Mouse (Mus musculus): ENCODE measurements at regions not wholly inside any gene's neighbourhood (a gene's known extent, or its start where the extent isn't known, plus 50 kb on each side); places are given as distances from the start of the nearest gene placed in this dataset.
A peak's percentile ranks its signal among the peaks of the same experiment; 100 is the strongest.

DNA sequence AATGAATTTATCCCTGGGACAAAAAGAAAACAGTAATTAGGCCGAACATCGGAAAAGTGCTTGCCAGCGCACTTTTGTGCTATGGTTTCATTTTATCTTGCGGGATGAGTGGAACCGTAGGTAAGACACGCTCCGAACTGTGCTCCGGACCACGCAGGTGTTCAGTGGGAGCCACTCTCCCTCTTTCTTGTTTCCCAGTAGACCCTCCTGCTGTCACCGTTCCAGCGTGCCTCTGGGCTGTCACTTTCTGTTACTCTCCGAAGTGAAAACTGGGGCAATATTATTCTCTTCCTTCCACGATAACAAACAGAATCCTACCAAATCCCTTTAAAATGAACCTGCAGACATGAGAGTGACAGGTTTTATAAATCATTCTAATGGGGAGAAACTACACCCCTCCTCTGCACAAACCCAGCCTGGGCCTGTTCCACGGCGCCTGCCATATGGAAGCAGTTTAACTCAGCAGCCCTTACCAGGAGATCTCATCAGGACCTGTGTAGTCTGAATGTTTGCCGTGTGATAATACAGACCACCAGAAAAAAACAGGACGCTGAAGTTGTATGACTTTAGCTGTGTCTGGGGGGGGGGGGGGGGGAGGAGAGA is 550.5 kb downstream of the Pdcd6ip start:
- Histone ChIP-seq H3K4me2 (replicated peaks; ENCODE audit: low read depth, low read length) (no peak overlapping the region), H3K4me1 (replicated peaks; ENCODE audit: control insufficient read depth, insufficient read depth, low read length) (no peaks in the 10 kb centered on the region), H3K9ac (ENCODE audit: low read depth, low read length) (no peak overlapping the region), H3K27me3 (ENCODE audit: control insufficient read depth, insufficient read depth, low read length) (no peaks in the 10 kb centered on the region), H3K9me3 (ENCODE audit: control insufficient read depth, low read length) (no peaks in the 10 kb centered on the region), H3K36me3 (ENCODE audit: control insufficient read depth, insufficient read depth, low read length) (no peaks in the 10 kb centered on the region), H3K4me3 (ENCODE audit: low read depth, low read length) (no peak overlapping the region), H3K27ac (ENCODE audit: low read depth, low read length) (no peak overlapping the region)
- 87% methylated on average over 17 of the region's 17 CpGs for WGBS
- ATAC-seq (ENCODE audit: low FRiP score) (no peak), DNase-seq (ENCODE audit: low spot score) (no peak)

DNA sequence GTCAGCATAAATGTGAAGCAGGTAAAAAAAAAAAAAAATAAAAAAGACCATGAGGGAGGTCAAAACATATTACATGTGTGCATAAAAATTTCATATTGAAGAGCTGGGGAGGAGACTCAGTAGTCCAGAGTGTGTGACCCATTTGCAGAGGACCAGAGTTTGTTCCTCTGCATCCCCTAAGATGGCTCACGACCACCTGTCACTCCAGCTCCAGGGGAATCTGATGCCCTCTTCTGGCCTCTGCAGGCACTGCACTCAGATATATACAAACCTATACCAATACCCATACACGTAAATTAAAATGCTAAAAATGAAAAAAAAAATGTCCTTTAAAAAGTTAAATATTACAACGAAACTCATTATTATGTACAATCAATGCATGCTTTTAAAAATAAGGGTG is 551.4 kb downstream of the Pdcd6ip start:
- no peaks in the 10 kb centered on the region for H3K36me3 ChIP-seq (ENCODE audit: control insufficient read depth, insufficient read depth, low read length)
- no peak overlapping the region for H3K4me2 ChIP-seq (replicated peaks; ENCODE audit: low read depth, low read length)
- no peak overlapping the region for H3K27ac ChIP-seq (ENCODE audit: low read depth, low read length)
- H3K9me3 ChIP-seq (ENCODE audit: control insufficient read depth, low read length): no peaks in the 10 kb centered on the region
- H3K27me3 ChIP-seq (ENCODE audit: control insufficient read depth, insufficient read depth, low read length): no peaks in the 10 kb centered on the region
- peak; percentile 8 for DNase-seq (ENCODE audit: low spot score)
- H3K4me3 ChIP-seq (ENCODE audit: low read depth, low read length): no peak overlapping the region
- no peak for ATAC-seq (ENCODE audit: low FRiP score)
- 67% methylated on average over 3 of the region's 3 CpGs for WGBS
- H3K9ac ChIP-seq (ENCODE audit: low read depth, low read length): no peak overlapping the region
- H3K4me1 ChIP-seq (replicated peaks; ENCODE audit: control insufficient read depth, insufficient read depth, low read length): no peaks in the 10 kb centered on the region

DNA sequence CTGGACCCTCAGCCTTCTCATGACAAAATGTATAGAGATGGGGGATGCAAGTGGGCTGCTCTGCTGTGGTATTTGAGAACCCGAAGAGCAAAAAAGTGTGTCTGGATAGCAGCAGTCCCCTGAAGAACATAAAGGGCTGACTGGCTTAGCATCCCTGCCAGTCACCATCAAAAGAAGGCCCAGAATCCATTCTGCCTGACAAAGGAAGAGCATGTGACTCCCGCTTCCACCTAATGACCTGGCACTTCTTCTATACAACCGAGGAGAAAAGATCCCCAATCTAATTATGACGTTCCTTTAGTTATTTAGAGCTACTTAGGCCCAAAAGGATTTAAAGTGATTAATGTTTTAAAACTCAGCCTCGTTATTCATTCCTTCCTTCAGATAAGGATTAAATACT is 559.0 kb downstream of the Pdcd6ip start:
- no peak overlapping the region for H3K27ac ChIP-seq (ENCODE audit: low read depth, low read length)
- H3K27me3 ChIP-seq (ENCODE audit: control insufficient read depth, insufficient read depth, low read length): no peaks in the 10 kb centered on the region
- WGBS: 60% methylated on average over 5 of the region's 5 CpGs
- no peak overlapping the region for H3K9ac ChIP-seq (ENCODE audit: low read depth, low read length)
- no peaks in the 10 kb centered on the region for H3K4me1 ChIP-seq (replicated peaks; ENCODE audit: control insufficient read depth, insufficient read depth, low read length)
- H3K4me2 ChIP-seq (replicated peaks; ENCODE audit: low read depth, low read length): no peak overlapping the region
- no peaks in the 10 kb centered on the region for H3K36me3 ChIP-seq (ENCODE audit: control insufficient read depth, insufficient read depth, low read length)
- ATAC-seq (ENCODE audit: low FRiP score) (no peak), DNase-seq (ENCODE audit: low spot score) (no peak)
- H3K4me3 ChIP-seq (ENCODE audit: low read depth, low read length): no peak overlapping the region
- H3K9me3 ChIP-seq (ENCODE audit: control insufficient read depth, low read length): no peaks in the 10 kb centered on the region

DNA sequence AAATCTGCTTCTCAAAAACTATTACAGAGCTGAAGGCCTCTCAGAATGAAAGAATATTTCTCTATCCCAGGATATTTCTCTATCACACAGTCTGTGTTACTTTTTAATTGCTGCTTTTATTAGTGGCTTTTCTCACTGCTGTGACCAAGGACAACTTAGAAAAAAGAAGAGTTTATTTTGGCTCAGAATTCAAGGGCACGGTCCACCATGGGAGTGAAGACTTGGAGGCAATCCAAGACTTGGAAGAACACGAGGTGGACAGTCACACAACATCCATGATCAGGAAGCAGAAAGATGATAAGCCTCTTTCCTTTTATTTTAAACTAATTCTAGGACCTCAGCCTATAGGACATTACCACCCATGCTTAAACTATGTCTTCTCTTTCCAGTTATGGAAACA is 561.5 kb downstream of the Pdcd6ip start:
- H3K9me3 ChIP-seq (ENCODE audit: control insufficient read depth, low read length): no peaks in the 10 kb centered on the region
- DNase-seq (ENCODE audit: low spot score): no peak
- H3K4me2 ChIP-seq (replicated peaks; ENCODE audit: low read depth, low read length): no peak overlapping the region
- no peak overlapping the region for H3K9ac ChIP-seq (ENCODE audit: low read depth, low read length)
- no peaks in the 10 kb centered on the region for H3K27me3 ChIP-seq (ENCODE audit: control insufficient read depth, insufficient read depth, low read length)
- 83% methylated on average over 2 of the region's 2 CpGs for WGBS
- H3K27ac ChIP-seq (ENCODE audit: low read depth, low read length): no peak overlapping the region
- H3K36me3 ChIP-seq (ENCODE audit: control insufficient read depth, insufficient read depth, low read length): no peaks in the 10 kb centered on the region
- H3K4me3 ChIP-seq (ENCODE audit: low read depth, low read length): no peak overlapping the region
- no peak for ATAC-seq (ENCODE audit: low FRiP score)
- no peaks in the 10 kb centered on the region for H3K4me1 ChIP-seq (replicated peaks; ENCODE audit: control insufficient read depth, insufficient read depth, low read length)

DNA sequence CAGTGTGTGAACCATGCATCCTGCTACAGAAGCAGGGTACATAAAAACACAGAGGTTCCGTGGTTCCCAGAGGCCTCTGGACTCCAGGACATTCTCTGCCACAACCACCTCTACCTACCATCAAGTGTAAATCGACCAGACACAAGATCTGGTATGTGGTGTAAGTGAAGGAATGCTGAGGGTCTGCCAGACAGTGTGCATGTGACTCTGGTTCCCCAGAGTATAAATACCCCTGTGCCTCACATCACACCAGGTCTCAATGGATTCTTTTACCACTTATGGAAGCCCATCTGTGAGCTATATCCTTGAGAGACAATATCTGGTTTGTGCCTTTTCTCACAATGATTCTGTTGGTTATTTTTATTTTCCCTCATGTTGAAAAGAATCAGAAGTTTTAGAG is 563.0 kb downstream of the Pdcd6ip start:
- no peaks in the 10 kb centered on the region for H3K27me3 ChIP-seq (ENCODE audit: control insufficient read depth, insufficient read depth, low read length)
- no peaks in the 10 kb centered on the region for H3K4me1 ChIP-seq (replicated peaks; ENCODE audit: control insufficient read depth, insufficient read depth, low read length)
- H3K4me2 ChIP-seq (replicated peaks; ENCODE audit: low read depth, low read length): no peak overlapping the region
- 73% methylated on average over 2 of the region's 2 CpGs for WGBS
- H3K4me3 ChIP-seq (ENCODE audit: low read depth, low read length): no peak overlapping the region
- H3K9ac ChIP-seq (ENCODE audit: low read depth, low read length): no peak overlapping the region
- DNase-seq (ENCODE audit: low spot score) (no peak), ATAC-seq (ENCODE audit: low FRiP score) (no peak)
- no peaks in the 10 kb centered on the region for H3K36me3 ChIP-seq (ENCODE audit: control insufficient read depth, insufficient read depth, low read length)
- H3K27ac ChIP-seq (ENCODE audit: low read depth, low read length): no peak overlapping the region
- no peaks in the 10 kb centered on the region for H3K9me3 ChIP-seq (ENCODE audit: control insufficient read depth, low read length)

DNA sequence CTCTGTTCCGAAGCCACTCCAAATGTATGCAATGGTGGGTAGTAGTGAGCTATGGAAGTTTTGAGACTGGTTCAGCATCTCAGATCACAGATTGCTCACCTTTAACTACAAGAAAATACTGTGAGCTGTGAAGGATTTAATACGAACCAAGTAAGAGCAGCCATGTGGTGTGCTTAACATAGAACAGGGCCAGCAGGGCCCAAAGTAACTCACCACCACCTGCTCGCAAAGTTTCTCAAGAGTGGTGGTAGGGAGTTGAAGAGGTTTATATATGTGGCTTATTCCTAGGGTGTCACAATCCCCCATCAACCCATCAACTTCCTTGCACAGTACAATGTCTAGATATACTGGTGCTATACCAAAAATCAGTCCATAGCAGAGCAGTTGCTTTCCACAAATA is 573.4 kb downstream of the Pdcd6ip start:
- H3K4me2 ChIP-seq (replicated peaks; ENCODE audit: low read depth, low read length): no peak overlapping the region
- no peaks in the 10 kb centered on the region for H3K36me3 ChIP-seq (ENCODE audit: control insufficient read depth, insufficient read depth, low read length)
- H3K9ac ChIP-seq (ENCODE audit: low read depth, low read length): no peak overlapping the region
- WGBS: 92% methylated on average over 3 of the region's 3 CpGs
- no peaks in the 10 kb centered on the region for H3K27me3 ChIP-seq (ENCODE audit: control insufficient read depth, insufficient read depth, low read length)
- H3K4me3 ChIP-seq (ENCODE audit: low read depth, low read length): no peak overlapping the region
- no peaks in the 10 kb centered on the region for H3K9me3 ChIP-seq (ENCODE audit: control insufficient read depth, low read length)
- no peak for DNase-seq (ENCODE audit: low spot score)
- H3K4me1 ChIP-seq (replicated peaks; ENCODE audit: control insufficient read depth, insufficient read depth, low read length): no peaks in the 10 kb centered on the region
- no peak overlapping the region for H3K27ac ChIP-seq (ENCODE audit: low read depth, low read length)
- no peak for ATAC-seq (ENCODE audit: low FRiP score)

DNA sequence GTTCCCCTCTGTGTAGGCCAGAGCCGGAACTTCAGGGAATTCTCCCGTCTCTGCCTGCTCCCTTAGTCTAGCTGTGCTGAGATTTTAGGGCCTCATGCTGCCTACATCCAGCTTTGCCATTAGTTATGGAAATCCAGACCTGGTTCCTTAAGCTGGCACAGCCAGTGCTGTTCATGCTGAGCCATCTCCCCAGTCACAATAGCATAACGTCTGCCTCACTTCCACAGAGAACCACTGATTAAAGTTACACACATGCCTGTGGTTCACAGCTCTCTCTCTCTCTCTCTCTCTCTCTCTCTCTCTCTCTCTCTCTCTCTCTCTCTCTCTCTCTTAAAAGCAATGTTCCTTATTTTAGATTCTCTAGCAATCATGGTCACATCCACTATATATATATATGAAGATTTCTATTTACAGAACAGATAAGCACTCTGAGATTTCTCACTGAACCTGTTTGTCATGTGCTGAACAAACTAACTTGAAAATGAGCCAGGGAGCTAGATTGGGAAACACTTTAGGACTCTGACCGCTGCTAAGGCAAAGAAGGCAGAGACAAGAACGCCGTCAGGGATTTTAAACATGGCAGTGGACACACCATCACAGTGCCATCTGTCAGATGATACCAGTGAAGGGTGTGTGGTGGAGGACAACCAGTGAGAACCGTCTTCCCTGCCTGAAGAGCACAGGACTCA is 584.9 kb downstream of the Pdcd6ip start:
- no peaks in the 10 kb centered on the region for H3K4me1 ChIP-seq (replicated peaks; ENCODE audit: control insufficient read depth, insufficient read depth, low read length)
- no peak overlapping the region for H3K4me2 ChIP-seq (replicated peaks; ENCODE audit: low read depth, low read length)
- WGBS: 91% methylated on average over 7 of the region's 7 CpGs
- no peaks in the 10 kb centered on the region for H3K36me3 ChIP-seq (ENCODE audit: control insufficient read depth, insufficient read depth, low read length)
- ATAC-seq (ENCODE audit: low FRiP score): no peak
- H3K27ac ChIP-seq (ENCODE audit: low read depth, low read length): no peak overlapping the region
- no peak overlapping the region for H3K9ac ChIP-seq (ENCODE audit: low read depth, low read length)
- no peak for DNase-seq (ENCODE audit: low spot score)
- no peak overlapping the region for H3K4me3 ChIP-seq (ENCODE audit: low read depth, low read length)
- H3K27me3 ChIP-seq (ENCODE audit: control insufficient read depth, insufficient read depth, low read length): no peaks in the 10 kb centered on the region
- no peaks in the 10 kb centered on the region for H3K9me3 ChIP-seq (ENCODE audit: control insufficient read depth, low read length)

DNA sequence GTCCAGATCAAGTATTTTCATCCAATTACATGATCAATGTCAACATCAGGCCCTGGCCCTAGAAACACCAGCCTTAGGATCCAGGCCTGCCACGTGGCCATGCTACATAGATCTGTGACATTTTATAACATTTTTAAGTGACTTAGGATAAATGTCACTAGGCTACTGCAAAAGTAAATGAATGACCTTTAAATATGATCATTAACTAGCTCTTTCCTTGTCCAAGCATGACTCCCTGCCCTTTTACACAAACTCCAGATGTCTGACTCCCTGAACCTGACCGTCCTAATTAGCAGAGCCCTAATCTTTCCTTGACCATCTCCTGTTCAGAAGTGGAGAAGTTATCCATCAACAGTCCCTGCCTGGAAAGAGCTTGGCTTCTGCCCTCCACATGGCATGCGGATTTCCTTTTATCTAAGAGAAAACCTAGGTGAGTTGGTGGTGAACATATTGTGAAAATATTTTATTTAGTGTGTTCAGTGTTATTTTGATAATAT is 585.8 kb downstream of the Pdcd6ip start:
- Histone ChIP-seq H3K27me3 (ENCODE audit: control insufficient read depth, insufficient read depth, low read length) (no peaks in the 10 kb centered on the region), H3K4me3 (ENCODE audit: low read depth, low read length) (no peak overlapping the region), H3K9me3 (ENCODE audit: control insufficient read depth, low read length) (no peaks in the 10 kb centered on the region), H3K9ac (ENCODE audit: low read depth, low read length) (no peak overlapping the region), H3K4me1 (replicated peaks; ENCODE audit: control insufficient read depth, insufficient read depth, low read length) (no peaks in the 10 kb centered on the region), H3K36me3 (ENCODE audit: control insufficient read depth, insufficient read depth, low read length) (no peaks in the 10 kb centered on the region), H3K4me2 (replicated peaks; ENCODE audit: low read depth, low read length) (no peak overlapping the region), H3K27ac (ENCODE audit: low read depth, low read length) (no peak overlapping the region)
- DNase-seq (ENCODE audit: low spot score): no peak
- WGBS: 76% methylated on average over 3 of the region's 3 CpGs
- no peak for ATAC-seq (ENCODE audit: low FRiP score)

DNA sequence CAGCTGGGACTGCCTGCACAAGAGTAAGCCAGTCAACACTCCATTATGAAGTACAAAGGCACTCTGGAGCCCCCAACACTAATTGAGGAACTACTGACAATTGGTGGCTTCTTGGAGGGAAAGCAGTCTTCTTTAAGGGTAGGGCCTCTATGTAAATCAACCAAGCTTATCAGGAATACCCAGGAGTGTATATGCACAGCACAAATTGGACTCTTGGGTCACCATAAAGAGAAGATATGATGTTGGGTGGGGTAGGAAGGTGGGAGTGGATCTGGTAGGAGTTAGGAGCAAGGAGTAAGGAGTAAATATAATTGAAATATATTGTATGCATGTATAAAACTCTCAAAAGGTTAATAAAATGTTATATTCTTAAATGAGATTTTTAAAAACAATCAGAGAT is 587.7 kb downstream of the Pdcd6ip start:
- Histone ChIP-seq H3K27me3 (ENCODE audit: control insufficient read depth, insufficient read depth, low read length) (no peaks in the 10 kb centered on the region), H3K4me2 (replicated peaks; ENCODE audit: low read depth, low read length) (no peak overlapping the region), H3K9me3 (ENCODE audit: control insufficient read depth, low read length) (no peaks in the 10 kb centered on the region), H3K4me1 (replicated peaks; ENCODE audit: control insufficient read depth, insufficient read depth, low read length) (no peaks in the 10 kb centered on the region), H3K36me3 (ENCODE audit: control insufficient read depth, insufficient read depth, low read length) (no peaks in the 10 kb centered on the region), H3K27ac (ENCODE audit: low read depth, low read length) (no peak overlapping the region), H3K4me3 (ENCODE audit: low read depth, low read length) (no peak overlapping the region), H3K9ac (ENCODE audit: low read depth, low read length) (no peak overlapping the region)
- ATAC-seq (ENCODE audit: low FRiP score) (no peak), DNase-seq (ENCODE audit: low spot score) (no peak)

All from hindbrain, embryonic 11.5 days (tissue).